In genomic region chr9:41937967-41938348, GRCm38 (mm10) we compare ENCODE assay signal across 8 mouse cellular contexts.
DNase-seq lines count a peak whose midpoint lies in the region; ATAC-seq lines count a peak whose summit lies in the region.

No protein-coding gene starts in this region.

- H3K36me3 ChIP-seq in forebrain, embryonic 10.5 days (replicated peaks) = no peaks in the 10 kb centered on the region
- no peaks in the 10 kb centered on the region for H3K36me3 ChIP-seq in hindbrain, embryonic 16.5 days (ENCODE audit: control insufficient read depth, insufficient read depth, low read length)
- no peaks in the 10 kb centered on the region for H3K36me3 ChIP-seq in lung, embryonic 16.5 days (ENCODE audit: control insufficient read depth, insufficient read depth, low read length)

- ATAC-seq in hindbrain, embryonic 16.5 days = no peak
- ATAC-seq in lung, embryonic 16.5 days (ENCODE audit: low read depth) = peak; percentile 32

- no peaks in the 10 kb centered on the region for H3K9me3 ChIP-seq in forebrain, embryonic 10.5 days
- no peaks in the 10 kb centered on the region for H3K9me3 ChIP-seq in hindbrain, embryonic 16.5 days (ENCODE audit: control insufficient read depth, low read length)
- H3K9me3 ChIP-seq in lung, embryonic 16.5 days (ENCODE audit: control insufficient read depth, low read length) = no peaks in the 10 kb centered on the region

- no peak overlapping the region for H3K4me3 ChIP-seq in forebrain, embryonic 10.5 days
- no peak overlapping the region for H3K4me3 ChIP-seq in hindbrain, embryonic 16.5 days (ENCODE audit: low read length)
- H3K4me3 ChIP-seq in lung, embryonic 16.5 days (ENCODE audit: low read length) = no peak overlapping the region

- peak overlapping the region; percentile 85 for H3K27ac ChIP-seq in forebrain, embryonic 10.5 days
- H3K27ac ChIP-seq in hindbrain, embryonic 16.5 days (ENCODE audit: low read depth, low read length) = peak overlapping the region; percentile 87
- H3K27ac ChIP-seq in lung, embryonic 16.5 days (ENCODE audit: low read length) = peak overlapping the region; percentile 61

- H3K27me3 ChIP-seq in forebrain, embryonic 10.5 days (ENCODE audit: poor library complexity, severe bottlenecking) = peaks cover 11% of the 10 kb centered on the region; the same call in 1 of the 2 replicates
- no peaks in the 10 kb centered on the region for H3K27me3 ChIP-seq in hindbrain, embryonic 16.5 days (replicated peaks; ENCODE audit: control insufficient read depth, insufficient read depth, low read length)
- H3K27me3 ChIP-seq in lung, embryonic 16.5 days (ENCODE audit: control insufficient read depth, insufficient read depth, low read depth, low read length) = no peaks in the 10 kb centered on the region

- DNase-seq in embryo, embryonic 11 days = peak; percentile 62
- no peak for DNase-seq in embryo, embryonic 9.5 days (ENCODE audit: extremely low spot score)
- no peak for DNase-seq in forebrain, embryonic 10.5 days (ENCODE audit: extremely low spot score, low spot score)
- DNase-seq in spleen, postnatal 14 days (ENCODE audit: low spot score in 2 of 2) = no peak
- DNase-seq in right cerebral cortex, adult 18-20 months = no peak
- no peak for DNase-seq in frontal cortex, postnatal 14 days (ENCODE audit: low spot score in 2 of 2)

- H3K4me1 ChIP-seq in forebrain, embryonic 10.5 days = peaks cover 67% of the 10 kb centered on the region
- peaks cover 39% of the 10 kb centered on the region for H3K4me1 ChIP-seq in hindbrain, embryonic 16.5 days (ENCODE audit: control insufficient read depth, insufficient read depth, low read depth, low read length)
- peaks cover 36% of the 10 kb centered on the region for H3K4me1 ChIP-seq in lung, embryonic 16.5 days (replicated peaks; ENCODE audit: control insufficient read depth, insufficient read depth, low read length)

- WGBS in forebrain, embryonic 10.5 days = 42% methylated on average over 3 of the region's 3 CpGs
- WGBS in hindbrain, embryonic 16.5 days = 12% methylated on average over 3 of the region's 3 CpGs
- WGBS in lung, embryonic 16.5 days = 4% methylated on average over 3 of the region's 3 CpGs

- no peak overlapping the region for H3K4me2 ChIP-seq in hindbrain, embryonic 16.5 days (ENCODE audit: low read length)
- no peak overlapping the region for H3K4me2 ChIP-seq in lung, embryonic 16.5 days (ENCODE audit: low read depth, low read length)

- H3K9ac ChIP-seq in hindbrain, embryonic 16.5 days (ENCODE audit: low read depth, low read length) = no peak overlapping the region
- H3K9ac ChIP-seq in lung, embryonic 16.5 days (ENCODE audit: low read length) = no peak overlapping the region
